Mouse (Mus musculus) G1E (cell line): ENCODE results near the gene Neurl1a. TPM values are rescaled to one million over a fixed set of nuclear protein-coding genes. Genes with fewer than 3 reads are reported as not detected.
A peak's percentile ranks its signal among the peaks of the same experiment; 100 is the strongest.
"Not testable (repeated sequence)": the region's sequence is repeated elsewhere in the genome, so short reads cannot be mapped to it uniquely, and the experiment has no call there.

Experiments
- ATAC-seq: 2 replicates; pipeline ENCODE4 v1.8.0; 2016; ENCODE audit warnings: mild to moderate bottlenecking; ENCODE audit not compliant: insufficient number of reproducible peaks, poor library complexity, low FRiP score, severe bottlenecking; ENCODE audit errors: extremely low read depth
- DNase-seq: peaks from one replicate; pipeline ENCODE4 v3.0.0; 2012; ENCODE audit warnings: low spot score
- H3K27me3 ChIP-seq: 2 replicates; pipeline ENCODE4 v1.6.1; 2012; ENCODE audit warnings: mild to moderate bottlenecking, low read length, inconsistent platforms; ENCODE audit not compliant: insufficient read depth
- H3K36me3 ChIP-seq: replicated peaks from 2 replicates; pipeline ENCODE3; 2012; ENCODE audit warnings: mild to moderate bottlenecking, inconsistent platforms
- H3K4me1 ChIP-seq: 2 replicates; pipeline ENCODE4 v1.6.1; 2012; ENCODE audit warnings: low read depth, low read length, inconsistent platforms, mixed read lengths; ENCODE audit not compliant: insufficient read depth
- H3K4me3 ChIP-seq: 2 replicates; pipeline ENCODE4 v1.5.1; 2012; ENCODE audit warnings: low read depth, mild to moderate bottlenecking, inconsistent platforms, low read length, moderate library complexity, mixed read lengths
- H3K9me3 ChIP-seq: replicated peaks from 2 replicates; pipeline ENCODE4 v1.6.1; 2012; ENCODE audit warnings: inconsistent platforms
- CTCF ChIP-seq: IDR thresholded peaks from 2 replicates; pipeline ENCODE4 v1.5.1; 2012; ENCODE audit warnings: low read depth, low read length, inconsistent platforms, mixed read lengths
- GATA1 ChIP-seq: IDR thresholded peaks from 2 replicates; pipeline ENCODE4 v1.6.1; 2012; ENCODE audit warnings: borderline replicate concordance, low read length, inconsistent platforms, mixed read lengths
- GATA2 ChIP-seq: IDR thresholded peaks from 2 replicates; pipeline ENCODE4 v1.6.1; 2012; ENCODE audit warnings: low read depth, low read length, inconsistent platforms, borderline replicate concordance
- POLR2AphosphoS5 ChIP-seq: IDR thresholded peaks from 2 replicates; pipeline ENCODE4 v1.6.1; 2012; ENCODE audit warnings: low read depth, low read length, inconsistent platforms; ENCODE audit not compliant: insufficient replicate concordance
- TAL1 ChIP-seq: conservative IDR thresholded peaks from 2 replicates; pipeline ENCODE4 v1.6.1; 2012; ENCODE audit warnings: low read depth, low read length, inconsistent platforms, mixed read lengths
- polyA plus RNA-seq: library from polyadenylated mRNA; stranded (reverse); fragments of >175 nt; gene quantifications from 2 replicates; pipeline ENCODE4 v1.2.3, GENCODE M21; 2012
- total RNA-seq, 2 experiments: library from RNA; stranded (forward) in 1 of 2; stranded (reverse) in 1 of 2; fragments of 200-1000 nt in 1 of 2; fragments of >200 nt in 1 of 2; fragmentation: Nextera tagmentation in 1 of 2; gene quantifications; 2 replicates each; pipeline ENCODE4 v1.2.3; 2014 to 2017

Neurl1a gene
- total and polyA plus RNA-seq, 3 experiments: 0.05 TPM; not detected in 2

- TF ChIP-seq POLR2AphosphoS5 (no peak), GATA1 (no peak), CTCF (no peak), GATA2 (no peak), TAL1 (no peak; the same call in 1 of the 2 replicates)
- Histone ChIP-seq H3K9me3 (no peaks in the 10 kb centered on the region), H3K4me1 (peaks cover 64% of the 10 kb centered on the region), H3K4me3 (peak overlapping the region; percentile 14; the same call in 1 of the 2 replicates), H3K36me3 (peaks cover 17% of the 10 kb centered on the region), H3K27me3 (peaks cover 32% of the 10 kb centered on the region; the same call in 1 of the 2 replicates)
- ATAC-seq (peak; percentile 22), DNase-seq (peak; percentile 49)
Observed at GRCm38 (mm10) chr19:47137051-47137581, 41.5 kb upstream of the Neurl1a start.

- Histone ChIP-seq H3K27me3 (peaks cover 34% of the 10 kb centered on the region), H3K9me3 (no peaks in the 10 kb centered on the region), H3K4me3 (peak within 1 kb of the TSS; percentile 18; the same call in 1 of the 2 replicates), H3K36me3 (peaks cover 9% of the 10 kb centered on the region), H3K4me1 (peaks cover 58% of the 10 kb centered on the region)
- DNase-seq: no peak
- no peak for ATAC-seq
- TF ChIP-seq POLR2AphosphoS5: no peak
- no peak for TF ChIP-seq TAL1
- no peak for TF ChIP-seq GATA2
- TF ChIP-seq GATA1: no peak
- no peak for TF ChIP-seq CTCF
Observed at GRCm38 (mm10) chr19:47137771-47138421, 40.7 kb upstream of the Neurl1a start, which contains the start of gene Calhm2. Gene Calhm2, minus strand, starts transcription at chr19:47138294.

- Histone ChIP-seq H3K4me1 (peaks cover 43% of the 10 kb centered on the region), H3K27me3 (peaks cover 51% of the 10 kb centered on the region)
- not testable (repeated sequence) for ATAC-seq, H3K9me3 ChIP-seq, DNase-seq, H3K36me3 ChIP-seq, H3K4me3 ChIP-seq
Observed at GRCm38 (mm10) chr19:47139611-47140010, 39.0 kb upstream of the Neurl1a start.

GRCm38 (mm10) chr19:47142438-47142837 is 36.2 kb upstream of the Neurl1a start:
- no peak for ATAC-seq
- TF ChIP-seq TAL1 (no peak), POLR2AphosphoS5 (no peak), GATA1 (no peak), GATA2 (no peak), CTCF (no peak)

DNA sequence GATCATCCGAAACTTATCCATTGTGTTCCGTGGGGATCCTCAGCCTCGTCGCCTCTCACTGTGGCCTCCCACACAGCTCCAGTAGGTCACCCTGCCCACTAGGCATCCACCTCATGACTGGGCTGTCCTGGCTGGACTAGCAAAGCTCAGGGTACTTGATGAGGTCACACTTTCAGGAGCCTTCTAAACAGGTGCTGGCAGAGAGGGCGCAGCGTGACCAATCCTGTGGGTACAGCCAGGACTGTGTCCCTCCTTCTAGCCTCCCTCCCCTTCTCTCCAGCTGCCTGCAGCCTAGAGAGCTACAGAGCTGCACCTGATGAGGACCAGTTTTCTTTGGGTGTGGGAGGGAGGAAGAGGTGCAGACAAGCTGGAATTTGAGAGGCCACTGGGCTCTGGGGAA is 34.5 kb upstream of the Neurl1a start, which contains the start of gene Calhm1:
Gene Calhm1 (minus strand): TSS at position 101 of the 400 bp plus-strand sequence.
- no peak for TF ChIP-seq TAL1
- TF ChIP-seq GATA2: no peak
- TF ChIP-seq POLR2AphosphoS5: no peak
- TF ChIP-seq CTCF: no peak
- TF ChIP-seq GATA1: no peak
- peaks cover 3% of the 10 kb centered on the region; the same call in 1 of the 2 replicates for H3K4me1 ChIP-seq

More at GRCm38 (mm10) chr19:47142438-47142837, 36.2 kb upstream of the Neurl1a start:
- Histone ChIP-seq H3K27me3 (peaks cover 50% of the 10 kb centered on the region), H3K36me3 (no peaks in the 10 kb centered on the region), H3K4me1 (peaks cover 21% of the 10 kb centered on the region), H3K9me3 (no peaks in the 10 kb centered on the region), H3K4me3 (no peak overlapping the region)
- DNase-seq: no peak

DNA sequence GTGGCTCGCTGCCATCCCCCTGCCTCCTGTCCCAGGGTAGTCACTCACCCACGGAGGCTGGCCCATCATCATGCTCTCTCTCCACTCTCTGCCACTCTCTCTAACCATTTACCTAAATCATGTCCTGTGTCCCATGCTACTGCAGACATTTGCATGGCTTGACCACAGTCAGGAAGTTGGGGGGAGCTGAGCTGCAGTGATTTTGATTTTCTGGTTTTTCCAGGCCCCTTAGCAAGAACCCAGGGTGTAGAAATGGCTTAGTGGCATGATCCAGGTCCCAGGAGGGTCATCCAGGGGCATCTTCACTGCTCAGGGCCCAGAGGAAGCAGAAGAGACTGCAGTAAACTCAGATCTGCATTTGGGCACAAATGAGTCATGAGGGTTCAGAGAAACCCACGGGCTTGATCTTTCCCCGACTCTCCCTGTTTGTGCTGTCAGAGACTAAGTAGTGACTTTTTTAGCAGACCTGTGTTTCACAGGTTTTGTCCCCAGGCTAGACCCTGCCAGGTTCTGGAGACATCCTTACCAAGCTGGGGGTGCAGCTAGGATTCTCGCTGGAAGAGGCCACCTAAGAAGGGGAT is 30.3 kb upstream of the Neurl1a start:
- Histone ChIP-seq H3K4me3 (no peak overlapping the region), H3K4me1 (no peaks in the 10 kb centered on the region), H3K9me3 (no peaks in the 10 kb centered on the region), H3K27me3 (peaks cover 47% of the 10 kb centered on the region), H3K36me3 (no peaks in the 10 kb centered on the region)
- TF ChIP-seq TAL1 (no peak), CTCF (no peak), POLR2AphosphoS5 (no peak), GATA2 (no peak), GATA1 (no peak)
- no peak for DNase-seq
- no peak for ATAC-seq

More for the DNA sequence above, 34.5 kb upstream of the Neurl1a start, which contains the start of gene Calhm1:
- Histone ChIP-seq H3K27me3 (peaks cover 47% of the 10 kb centered on the region), H3K9me3 (no peaks in the 10 kb centered on the region), H3K36me3 (no peaks in the 10 kb centered on the region), H3K4me3 (no peak within 1 kb of the TSS)
- ATAC-seq: no peak
- DNase-seq: no peak
